Mouse (Mus musculus): ENCODE results near the gene D630039A03Rik.

DNA sequence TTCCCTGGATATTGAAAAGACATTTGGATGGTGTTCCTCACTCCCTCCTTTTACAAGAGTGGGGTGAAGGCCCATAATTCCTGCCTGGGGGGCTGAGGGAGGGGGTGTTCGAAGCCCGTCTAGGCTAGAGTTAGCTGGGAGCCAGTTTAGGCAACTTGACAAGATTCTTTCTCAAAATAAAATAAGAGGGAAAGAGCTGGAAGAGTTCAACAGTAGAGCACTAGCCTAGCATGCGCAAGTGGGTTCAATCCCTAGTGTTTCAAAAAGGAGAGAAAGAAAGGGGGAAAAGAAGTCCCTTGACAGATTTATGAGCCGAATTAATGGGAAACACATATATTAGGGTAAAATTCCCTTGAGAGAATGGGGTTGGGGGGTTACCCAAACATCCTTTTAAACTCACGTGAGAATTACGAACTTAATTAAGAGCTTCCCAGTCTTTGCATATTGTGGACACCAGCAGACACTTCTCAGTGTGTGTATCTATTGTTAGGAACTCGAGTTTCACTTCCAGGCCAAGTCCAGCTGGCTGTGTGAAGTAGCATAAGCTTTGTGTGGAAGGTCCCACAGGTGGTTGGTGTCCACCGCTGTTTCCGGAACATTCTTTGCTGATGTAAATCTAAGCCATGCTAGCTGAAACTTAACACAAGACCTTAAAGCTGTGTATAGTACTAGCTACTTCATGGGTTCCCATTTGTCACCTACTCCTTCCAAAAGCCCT, 53.7 kb downstream of the D630039A03Rik start:
- TF ChIP-seq MAX (IDR thresholded peaks at IDR 0.05; ENCODE audit: low read depth), result no peak
- no peak for TF ChIP-seq POLR2A (IDR thresholded peaks at IDR 0.05; ENCODE audit: insufficient read length, low read depth)
- no peak for TF ChIP-seq E2F4 (IDR thresholded peaks at IDR 0.05; ENCODE audit: insufficient read depth)
- no peak for TF ChIP-seq REST (IDR thresholded peaks at IDR 0.05; ENCODE audit: insufficient read depth, insufficient read length)
- TF ChIP-seq MYOD1 (IDR thresholded peaks at IDR 0.05; ENCODE audit: control insufficient read depth in 1 of 3, insufficient read length in 2 of 3, low read depth in 2 of 3), result no peak
- TF ChIP-seq POLR2AphosphoS2 (IDR thresholded peaks at IDR 0.05; ENCODE audit: insufficient read length, low read depth), result no peak

Data from myocyte (in vitro differentiated cells).